Mouse (Mus musculus) 3T3-L1 (cell line): ENCODE measurements around the gene Tenm2.

Experiments used
- DNase-seq: peaks from one replicate; pipeline ENCODE4 v3.0.0-alpha.2; 2015; ENCODE audit warnings: low read depth, low spot score

Gene Tenm2

DNA sequence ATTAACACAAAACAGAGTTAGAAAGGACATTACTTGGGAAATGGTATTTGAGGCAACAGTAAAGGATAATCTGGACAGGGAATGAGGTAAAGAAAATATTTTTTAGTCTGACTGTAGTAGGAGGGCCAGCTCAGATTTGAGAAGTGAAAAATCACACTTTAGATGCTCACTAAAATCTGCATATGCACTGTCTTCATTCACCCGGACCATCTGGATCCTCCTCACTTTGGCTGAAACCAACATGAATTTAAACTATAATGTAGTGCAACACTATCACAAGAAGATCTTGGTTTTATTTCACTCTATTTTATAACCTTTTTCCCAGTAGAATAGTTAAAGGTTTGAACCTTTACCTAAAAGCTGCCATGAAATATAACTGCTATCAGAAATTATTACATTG is 326.7 kb downstream of the Tenm2 start:
- no peak for DNase-seq

DNA sequence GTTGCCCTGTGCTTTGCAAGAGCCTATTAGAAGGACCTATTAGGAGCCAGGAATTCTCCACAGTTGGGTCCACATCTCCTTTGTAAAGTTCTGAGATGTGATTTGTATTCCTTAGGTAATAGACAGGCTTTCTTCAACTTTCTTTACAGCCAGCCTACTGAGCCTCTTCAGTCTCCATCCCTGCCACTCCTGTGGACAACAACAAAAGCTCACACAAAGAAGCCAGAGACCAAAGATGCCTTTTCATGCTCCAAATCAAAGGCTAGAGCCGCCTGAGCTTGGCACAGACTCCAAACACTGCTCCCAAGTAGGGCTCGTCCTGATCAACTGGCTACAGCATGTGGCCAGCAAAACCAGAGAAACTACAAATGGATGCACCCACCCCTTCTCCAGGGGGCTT is 333.5 kb downstream of the Tenm2 start:
- no peak for DNase-seq

DNA sequence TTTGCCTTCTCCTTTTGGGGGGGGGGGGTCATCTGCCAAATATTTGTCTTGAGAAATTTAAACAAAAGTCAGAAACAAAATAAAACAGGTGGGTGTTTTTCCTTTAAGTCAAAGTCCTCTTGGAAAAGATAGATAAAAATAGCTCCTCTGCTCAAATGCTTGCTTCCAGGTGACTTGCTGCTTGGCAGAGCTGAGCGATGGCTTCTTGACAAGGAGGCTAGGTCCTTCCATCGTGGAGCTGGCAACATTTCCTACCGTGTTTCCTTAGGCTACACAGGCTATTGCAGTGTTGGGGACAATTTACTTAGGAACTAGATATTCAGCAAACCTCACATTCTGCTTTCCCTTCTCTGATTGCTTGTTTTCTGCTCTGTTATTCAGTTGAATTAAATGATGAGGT is 342.7 kb downstream of the Tenm2 start:
- DNase-seq, result no peak

- DNase-seq, result no peak
These were observed 344.7 kb downstream of the Tenm2 start for GRCm38 (mm10) chr11:36891106-36891505.

DNA sequence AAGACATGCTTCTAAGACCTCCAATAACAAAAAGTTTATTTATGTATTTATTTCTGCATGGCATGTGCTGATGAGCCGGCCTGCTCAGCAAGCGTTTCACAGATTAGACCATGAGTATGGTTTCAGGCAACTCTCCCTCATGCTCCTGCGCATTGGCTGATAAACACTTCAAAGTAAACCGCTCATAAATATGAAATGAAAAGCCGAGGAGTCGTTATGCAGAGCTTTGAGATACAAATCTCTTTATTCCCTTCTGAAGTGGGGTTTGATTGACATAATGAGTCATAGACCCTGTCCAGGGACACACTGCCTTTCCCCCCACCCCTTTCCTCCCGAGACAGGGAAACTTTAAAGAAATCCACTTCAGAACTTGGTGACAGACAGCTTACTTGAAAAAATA is 348.3 kb downstream of the Tenm2 start:
- no peak for DNase-seq

DNA sequence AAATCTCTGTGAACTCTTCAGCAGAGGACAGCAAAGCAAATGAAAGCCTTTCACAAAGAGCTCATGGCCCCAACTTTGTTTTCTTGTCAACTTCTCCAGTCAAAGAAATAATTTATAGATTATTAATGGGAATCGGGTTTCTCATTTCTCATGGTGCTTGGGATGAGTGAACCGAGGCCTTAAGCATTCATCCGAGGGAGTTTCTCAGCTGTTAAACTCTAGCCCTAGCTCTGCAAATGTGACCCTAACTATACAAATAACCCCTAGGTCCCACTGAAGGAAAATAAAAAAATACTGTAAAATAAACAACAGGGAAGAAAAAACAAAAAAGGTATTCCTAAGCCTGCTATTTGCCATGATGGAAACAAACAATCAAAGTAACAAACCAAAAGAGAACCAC is 349.6 kb downstream of the Tenm2 start:
- no peak for DNase-seq

DNA sequence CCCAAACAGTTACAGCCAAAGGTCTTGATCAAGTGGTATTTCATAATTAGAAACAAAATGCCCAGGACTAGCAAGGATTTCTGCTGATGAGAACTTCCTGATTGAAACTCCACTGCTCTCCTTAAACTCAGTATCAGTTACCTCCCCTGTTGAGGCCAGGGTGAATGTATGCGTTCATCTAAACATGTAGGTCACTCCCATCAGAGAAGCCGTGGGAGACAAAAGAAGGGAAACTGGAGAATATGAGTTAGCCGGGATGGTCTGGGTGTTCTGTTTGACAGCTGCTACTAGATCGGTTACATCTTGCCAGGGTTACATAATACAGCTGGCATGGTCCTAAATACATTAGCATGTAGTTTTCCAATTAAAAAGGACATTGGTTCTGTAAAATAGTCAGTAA is 362.8 kb downstream of the Tenm2 start:
- no peak for DNase-seq

- DNase-seq, result no peak
These were observed 365.2 kb downstream of the Tenm2 start for GRCm38 (mm10) chr11:36870548-36870947.

- DNase-seq, result no peak
These were observed 384.1 kb downstream of the Tenm2 start for GRCm38 (mm10) chr11:36851690-36852089.

DNA sequence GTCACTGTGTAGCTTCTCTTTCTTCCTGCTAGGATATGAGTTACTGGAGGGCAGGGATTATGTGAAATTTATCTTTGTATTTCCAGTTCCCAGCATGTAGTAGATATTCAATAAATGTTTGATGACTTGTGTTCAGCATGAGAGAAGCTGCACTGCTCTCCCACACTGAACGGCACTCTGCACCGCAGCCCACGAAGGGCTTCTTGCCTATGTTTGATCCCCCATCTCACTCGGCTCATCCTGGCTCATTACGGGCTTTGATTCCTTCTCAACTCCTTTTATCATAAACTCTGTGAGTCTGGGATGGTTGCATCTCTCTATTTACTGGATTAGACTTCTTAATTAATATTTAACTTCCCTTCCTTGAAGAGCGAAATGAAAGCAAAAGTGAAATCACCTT is 388.3 kb downstream of the Tenm2 start:
- no peak for DNase-seq

DNA sequence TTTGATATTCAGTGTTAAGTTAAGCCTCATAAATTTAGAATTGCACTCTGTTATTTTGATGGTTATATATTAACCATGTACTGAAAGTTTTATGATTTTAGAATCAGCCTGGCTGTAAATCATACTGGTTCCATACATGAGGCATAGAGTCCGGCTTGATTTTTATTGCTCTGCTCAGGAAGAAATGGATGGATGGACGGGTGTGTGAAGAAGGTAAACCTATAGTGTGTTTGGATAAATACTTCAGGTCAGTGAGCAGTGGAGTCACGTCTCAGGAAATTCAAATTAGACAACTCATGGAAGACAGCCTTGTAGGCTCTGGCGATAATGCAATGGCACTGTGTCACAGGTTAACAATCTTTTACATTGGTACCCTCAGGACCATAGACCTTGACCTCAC is 402.9 kb downstream of the Tenm2 start:
- no peak for DNase-seq

DNA sequence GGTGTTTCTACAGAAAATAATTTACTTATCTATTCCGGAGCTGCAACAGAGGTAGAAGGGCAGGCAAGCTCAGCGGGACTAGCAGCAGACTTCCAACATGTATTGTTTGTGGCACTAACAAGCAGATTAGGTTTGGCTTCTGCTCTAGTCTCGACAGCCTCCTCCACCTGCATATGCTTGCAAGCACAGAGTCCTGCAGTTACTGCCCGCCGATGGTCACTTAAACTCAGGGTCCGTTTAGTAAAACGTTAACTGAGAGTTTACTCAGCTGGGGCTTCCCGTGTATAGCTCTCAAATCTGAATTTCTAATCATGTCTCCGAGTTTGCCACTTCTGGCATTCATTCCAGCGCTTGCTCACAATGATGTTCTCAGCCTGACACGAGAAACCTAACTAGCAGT is 404.3 kb downstream of the Tenm2 start:
- no peak for DNase-seq

GRCm38 (mm10) chr11:36824666-36825065 is 411.1 kb downstream of the Tenm2 start:
- DNase-seq, result no peak

- DNase-seq, result no peak
These were observed 431.1 kb downstream of the Tenm2 start for GRCm38 (mm10) chr11:36804615-36805014.

GRCm38 (mm10) chr11:36802208-36802631 is 433.5 kb downstream of the Tenm2 start:
- no peak for DNase-seq

DNA sequence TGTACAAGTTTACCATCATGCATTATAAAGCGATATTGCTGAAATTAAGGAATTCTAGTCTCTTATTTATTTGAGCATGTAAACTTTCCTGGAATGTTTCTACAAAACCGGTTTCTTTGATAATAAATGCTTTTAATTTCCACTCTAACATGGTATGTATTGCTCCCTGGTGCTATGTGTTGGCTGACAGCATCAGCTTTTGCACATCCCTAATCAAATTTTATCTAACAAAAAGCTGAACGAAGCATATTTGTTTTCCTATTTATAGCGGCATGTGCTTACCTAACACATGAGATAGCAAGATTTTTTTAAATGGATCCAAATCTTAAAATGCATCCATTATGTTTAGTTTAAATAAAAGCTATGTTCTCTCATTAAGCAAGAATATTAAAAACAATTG is 434.1 kb downstream of the Tenm2 start:
- no peak for DNase-seq

- DNase-seq, result no peak
These were observed 436.4 kb downstream of the Tenm2 start for GRCm38 (mm10) chr11:36799409-36799808.

GRCm38 (mm10) chr11:36758009-36758408 is 477.8 kb downstream of the Tenm2 start:
- no peak for DNase-seq

DNA sequence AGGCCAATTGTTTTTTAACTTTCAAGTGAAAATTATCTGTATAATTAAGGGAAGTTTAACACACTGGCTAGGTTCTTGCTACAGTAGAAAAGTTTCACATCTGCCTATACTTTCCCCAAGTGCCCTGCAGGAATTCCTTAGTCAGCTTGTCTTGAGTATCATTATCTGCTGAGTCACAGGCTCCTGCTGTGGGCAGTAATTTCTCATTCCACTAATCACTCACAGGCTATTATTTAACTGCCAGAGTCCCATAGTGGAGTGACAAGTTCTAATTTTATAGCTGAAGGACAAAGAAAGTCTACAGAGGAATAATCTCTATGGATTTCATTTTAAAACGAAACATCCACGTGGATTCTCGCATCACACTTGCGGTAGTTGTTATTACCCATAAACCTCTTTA is 489.5 kb downstream of the Tenm2 start:
- no peak for DNase-seq

- no peak for DNase-seq
These were observed 508.0 kb downstream of the Tenm2 start for GRCm38 (mm10) chr11:36727800-36728199.

GRCm38 (mm10) chr11:36702881-36703280 is 532.9 kb downstream of the Tenm2 start:
- DNase-seq, result no peak

- DNase-seq, result no peak
These were observed 534.8 kb downstream of the Tenm2 start for GRCm38 (mm10) chr11:36700951-36701350.

GRCm38 (mm10) chr11:36700131-36700530 is 535.6 kb downstream of the Tenm2 start:
- DNase-seq, result no peak

GRCm38 (mm10) chr11:36698268-36698667 is 537.5 kb downstream of the Tenm2 start:
- no peak for DNase-seq

DNA sequence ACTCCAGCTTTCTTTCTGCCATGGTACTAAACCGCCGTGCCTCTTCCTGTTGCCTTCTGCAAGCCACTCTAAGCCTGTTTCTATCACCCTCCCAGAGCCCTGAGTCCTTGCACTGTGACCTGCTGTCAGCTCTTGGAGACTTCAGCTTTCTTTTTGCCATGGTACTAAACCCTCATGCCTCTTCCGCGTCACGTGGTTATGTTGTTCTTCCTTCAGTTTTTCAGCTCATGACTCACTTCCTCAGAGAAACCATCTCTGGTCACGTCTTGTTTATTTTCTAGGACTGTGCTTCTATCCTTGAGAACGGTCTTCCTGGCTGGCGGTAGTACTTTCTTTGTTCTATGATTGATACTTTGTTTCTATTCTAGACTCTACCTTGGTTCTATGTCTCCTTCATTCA is 537.9 kb downstream of the Tenm2 start:
- no peak for DNase-seq
